Mouse (Mus musculus): ENCODE measurements at regions not wholly inside any gene's neighbourhood (a gene's known extent, or its start where the extent isn't known, plus 50 kb on each side); places are given as distances from the start of the nearest gene placed in this dataset.
"Not testable (repeated sequence)": the region's sequence is repeated elsewhere in the genome, so short reads cannot be mapped to it uniquely, and the experiment has no call there.

DNA sequence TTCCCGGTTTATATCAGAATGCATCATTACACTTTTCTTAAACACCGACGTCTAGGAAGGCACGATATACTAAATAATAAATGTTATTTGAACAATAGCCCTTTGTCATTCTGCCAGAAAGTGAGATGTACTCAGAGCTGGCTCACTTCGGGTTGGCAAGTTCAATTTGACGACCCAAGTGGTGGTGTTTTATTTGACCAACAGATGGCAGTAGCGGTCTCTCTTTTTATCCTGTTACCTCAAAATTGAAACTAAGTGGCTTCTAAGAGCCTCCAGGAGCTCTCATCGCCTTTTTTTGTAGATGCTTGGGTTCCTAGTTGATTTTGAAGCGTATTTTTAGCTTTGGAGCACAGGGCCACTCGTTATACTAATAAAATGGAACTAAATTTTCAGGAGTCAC lies 66.7 kb upstream of the Chmp2b start:
- DNase-seq: peak; percentile 83

DNA sequence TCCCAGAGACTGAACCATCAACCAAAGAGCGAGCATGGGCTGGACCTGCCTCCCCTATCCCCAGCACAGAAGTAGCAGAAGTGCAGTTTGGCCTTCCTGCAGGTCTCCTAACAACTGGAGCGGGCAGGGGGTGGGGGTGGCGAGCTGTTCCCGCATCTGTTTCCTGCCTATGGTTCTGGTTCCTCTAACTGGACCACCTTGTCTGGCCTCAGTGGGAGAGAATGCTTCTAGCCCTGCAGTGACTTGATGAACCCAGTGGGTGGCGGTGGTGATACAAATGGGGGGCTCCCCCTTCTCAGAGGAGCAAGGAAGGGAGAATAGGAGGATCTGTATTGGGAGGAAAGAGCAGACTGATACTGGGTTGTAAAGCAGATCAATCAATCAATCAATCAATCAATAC lies 69.2 kb upstream of the Chmp2b start:
- DNase-seq: peak; percentile 6

DNA sequence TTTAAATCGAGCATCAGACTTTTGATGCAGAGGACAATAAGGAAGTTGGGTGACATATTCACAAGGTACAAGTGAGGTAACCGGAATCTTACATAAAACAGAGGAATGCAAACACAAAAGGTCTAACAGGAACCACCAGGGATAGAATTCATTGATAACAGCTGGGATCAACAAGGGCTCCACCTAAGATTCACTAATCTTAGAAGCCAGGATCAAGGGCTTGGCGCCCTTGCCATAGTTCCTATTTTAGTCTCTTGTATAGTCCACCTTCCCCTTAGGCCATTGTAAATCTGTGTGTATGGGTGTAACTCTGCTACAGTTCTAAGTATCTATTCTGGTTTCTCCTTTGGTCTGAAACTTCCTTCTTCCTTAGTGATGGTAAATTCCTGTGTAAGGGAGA lies 84.2 kb upstream of the Chmp2b start:
- not testable (repeated sequence) for DNase-seq

DNA sequence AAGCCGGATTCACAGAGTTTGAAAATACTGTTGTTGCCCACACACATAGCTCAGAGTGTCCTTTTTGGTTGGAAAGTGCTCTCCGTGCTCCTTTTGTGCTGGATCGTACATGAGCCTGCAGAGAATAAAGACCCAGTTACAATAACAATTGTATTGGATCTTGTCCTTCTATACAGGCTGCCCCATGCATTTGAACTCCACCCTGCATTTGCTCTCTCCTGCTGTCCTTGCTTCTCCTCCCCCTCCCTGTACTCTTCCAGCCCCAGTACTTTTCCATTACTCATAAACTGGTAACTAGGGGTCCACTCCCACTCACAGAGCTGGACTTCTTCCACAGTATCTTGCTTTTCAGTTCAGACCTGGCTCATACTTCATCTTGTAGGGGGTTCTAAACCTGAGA lies 86.5 kb upstream of the Chmp2b start:
- no peak for DNase-seq

DNA sequence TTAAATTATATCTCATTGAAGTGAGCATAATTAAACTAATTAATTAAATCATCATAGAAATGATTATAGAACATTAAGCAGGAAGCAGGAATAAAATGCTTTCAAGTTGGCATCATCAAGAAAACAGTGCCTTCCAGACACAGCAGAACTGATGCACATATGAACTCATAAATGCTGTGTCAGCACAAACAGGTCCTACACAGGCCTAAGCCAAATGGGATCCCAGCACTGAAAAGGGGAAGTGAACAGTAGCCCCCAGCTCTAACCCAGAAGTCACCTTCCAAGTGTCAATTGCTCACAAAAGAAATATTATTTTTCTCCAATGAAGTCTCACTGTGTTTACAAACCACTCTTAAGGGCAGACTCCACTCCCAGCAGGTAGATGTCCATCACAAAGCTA lies 93.0 kb upstream of the Chmp2b start:
- DNase-seq: no peak

DNA sequence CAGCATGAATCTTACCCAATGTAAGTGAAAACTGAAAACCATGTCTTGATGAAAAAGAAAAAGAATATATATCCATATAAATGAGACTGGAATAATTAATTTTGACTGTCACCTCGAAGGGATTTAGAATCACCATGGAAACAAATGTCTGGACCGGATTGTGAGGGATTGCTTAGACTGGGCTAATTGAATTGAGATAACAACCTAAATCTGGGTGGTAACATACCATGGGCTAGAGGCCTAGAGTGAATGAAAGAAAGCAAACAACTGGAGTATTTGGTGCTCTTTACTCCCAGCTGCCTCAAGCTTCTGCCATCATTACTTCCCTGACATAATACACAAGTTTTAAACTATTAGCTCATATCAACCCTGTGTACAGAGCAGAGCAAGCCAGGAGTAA lies 95.3 kb upstream of the Chmp2b start:
- DNase-seq: no peak

DNA sequence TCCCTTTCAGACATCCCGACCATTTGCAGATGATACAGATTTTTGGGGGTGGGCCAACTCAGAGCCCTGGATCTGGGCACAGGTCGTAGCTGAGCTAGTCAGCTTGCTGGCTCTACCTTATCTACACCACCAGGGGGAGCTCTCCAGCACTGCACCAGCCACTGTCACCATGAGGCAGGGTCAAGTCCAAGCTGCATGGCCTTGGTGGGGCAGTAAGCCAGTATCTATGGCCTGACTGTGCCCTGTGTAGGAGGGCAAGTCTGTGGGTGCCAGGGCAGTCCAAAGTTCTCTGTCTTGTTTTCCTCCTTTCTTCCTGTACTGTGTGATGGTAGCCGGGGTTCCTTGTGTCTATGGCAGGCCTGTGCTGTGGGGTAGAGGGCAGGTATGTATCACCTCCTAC lies 102.3 kb upstream of the Chmp2b start:
- DNase-seq: peak; percentile 40

DNA sequence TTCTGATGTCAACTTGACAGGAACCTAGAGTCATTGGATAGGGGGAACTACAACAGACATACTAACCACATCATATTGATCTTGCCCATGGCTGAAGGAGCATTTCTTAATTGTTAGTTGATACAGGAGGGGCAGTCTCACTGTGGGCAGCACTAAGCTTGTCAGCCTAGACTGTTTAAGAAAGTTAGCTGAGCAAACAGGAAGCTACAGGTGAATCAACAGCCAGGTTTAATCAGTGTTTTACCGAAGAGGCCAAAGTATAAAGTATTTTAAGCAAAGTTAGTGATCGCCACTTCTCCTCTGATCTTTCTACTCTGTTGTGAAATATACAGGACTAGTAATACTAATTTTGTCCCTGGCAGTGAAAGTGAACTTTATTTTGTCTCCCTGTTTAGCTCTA lies 109.6 kb upstream of the Chmp2b start:
- no peak for DNase-seq

DNA sequence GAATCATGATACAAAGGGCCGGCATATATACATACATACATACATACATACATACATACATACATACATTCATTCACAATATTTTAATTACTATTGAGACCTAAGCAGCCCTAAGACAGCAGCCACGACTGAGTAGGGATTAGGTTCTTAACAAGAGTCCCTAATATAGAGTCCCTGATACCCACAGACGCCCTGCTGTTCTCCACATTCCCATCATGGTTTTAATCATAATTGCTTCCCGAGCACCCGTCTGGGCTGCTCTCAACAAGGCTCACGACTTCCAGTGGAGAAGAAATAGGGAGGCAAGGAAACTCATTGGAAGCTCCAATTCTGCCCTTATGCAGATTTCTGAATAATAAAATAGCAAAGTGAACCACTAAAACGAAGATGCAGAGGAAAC lies 120.6 kb upstream of the Chmp2b start:
- DNase-seq: no peak

DNA sequence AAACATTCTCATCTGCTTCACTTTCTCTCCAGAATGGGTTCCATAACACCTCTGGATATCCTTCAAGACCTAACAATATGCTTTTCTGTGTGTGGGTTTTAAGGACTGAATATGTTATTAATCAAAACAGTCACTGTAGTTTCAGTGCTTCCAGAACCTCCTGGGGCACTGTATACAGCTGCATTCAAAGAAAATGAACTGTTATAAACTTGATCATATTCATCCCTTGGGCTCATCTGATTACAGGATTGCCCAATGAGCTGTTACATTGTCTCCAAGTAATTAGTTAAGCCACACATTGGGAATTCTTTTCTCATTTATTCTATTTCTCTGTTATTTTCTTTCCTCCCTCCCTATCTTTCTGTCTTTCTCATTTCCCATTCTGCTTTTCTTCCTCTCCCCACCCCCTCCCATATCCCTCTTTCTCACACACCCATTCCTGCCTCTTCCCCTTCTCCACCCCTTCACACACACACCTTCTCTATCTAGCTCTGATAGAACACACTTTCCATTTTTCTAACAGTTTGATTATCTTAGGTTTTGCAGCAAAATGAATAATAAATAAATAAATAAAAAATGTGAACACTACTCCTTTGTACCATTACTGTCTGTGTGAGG lies 121.3 kb upstream of the Chmp2b start:
- no peak for DNase-seq

DNA sequence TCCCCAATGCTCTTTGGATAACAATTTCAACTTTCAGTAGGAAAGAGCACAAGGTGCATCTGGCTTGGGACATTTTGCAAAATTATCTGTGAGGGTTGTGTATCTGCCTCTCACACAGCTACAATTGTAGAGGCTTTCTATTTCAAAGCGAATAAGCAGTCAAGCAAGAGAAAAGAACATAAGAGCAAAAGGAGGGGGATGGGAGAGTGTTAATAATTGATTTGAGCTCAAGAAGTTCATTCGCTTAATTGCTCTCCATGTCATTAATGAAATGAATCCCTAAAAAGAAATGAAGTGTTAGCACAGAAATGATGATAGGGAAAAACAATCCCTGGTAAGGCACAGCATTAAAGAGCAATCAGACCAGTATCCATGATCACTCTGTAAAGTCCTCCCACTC lies 121.4 kb upstream of the Vgll3 start:
- peak; percentile 24 for DNase-seq

DNA sequence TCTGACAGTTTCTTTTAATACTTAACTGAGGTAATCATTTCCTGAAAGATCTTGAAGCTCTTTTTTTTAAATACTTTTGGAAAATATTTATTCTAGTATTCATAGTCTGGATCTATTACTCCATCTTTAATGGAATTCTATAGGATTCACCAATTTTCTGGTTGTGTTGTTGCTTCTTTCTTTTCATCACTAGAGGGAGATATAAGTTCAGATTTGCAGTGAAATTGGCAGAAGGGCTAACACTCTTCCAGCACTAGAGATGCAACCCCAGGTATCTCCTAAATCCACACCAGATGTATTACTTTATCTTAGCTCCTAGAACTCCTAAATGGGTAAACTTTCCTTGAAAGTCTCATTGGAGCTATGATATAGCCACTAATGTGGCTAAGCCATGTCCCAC lies 99.4 kb upstream of the Vgll3 start:
- DNase-seq: peak; percentile 22

DNA sequence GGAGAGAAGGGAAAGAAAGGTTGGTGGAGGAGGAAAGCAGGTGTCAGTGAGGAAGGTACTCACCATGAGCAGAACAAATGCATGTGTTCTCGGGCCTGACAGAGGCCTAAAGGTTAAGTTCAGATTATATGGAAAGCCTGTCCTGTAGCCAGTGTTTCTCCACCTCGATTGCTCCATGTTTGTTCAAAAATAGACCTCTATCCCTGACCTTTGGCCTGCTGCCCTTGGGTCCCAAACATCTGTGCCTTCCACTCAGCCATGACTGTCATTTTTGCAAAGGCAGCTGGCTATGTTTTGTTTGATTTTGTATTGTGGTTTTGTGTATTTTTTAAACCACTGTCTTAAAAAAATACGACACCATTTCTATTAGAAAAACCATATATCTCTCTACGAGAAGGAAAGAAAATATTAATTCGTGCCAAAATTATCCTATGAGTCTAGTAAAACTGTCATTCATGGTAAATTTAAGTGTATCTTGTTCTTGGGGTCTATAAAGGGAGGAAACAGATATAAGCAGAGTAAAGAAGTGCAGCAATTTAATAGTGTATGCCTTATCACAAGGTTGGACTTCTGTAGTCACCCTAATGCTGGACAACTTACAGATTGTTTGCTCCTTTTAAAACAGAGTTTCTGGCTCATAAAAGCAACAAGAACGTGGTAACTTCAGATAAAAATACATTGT lies 96.1 kb upstream of the Vgll3 start:
- DNase-seq: no peak

DNA sequence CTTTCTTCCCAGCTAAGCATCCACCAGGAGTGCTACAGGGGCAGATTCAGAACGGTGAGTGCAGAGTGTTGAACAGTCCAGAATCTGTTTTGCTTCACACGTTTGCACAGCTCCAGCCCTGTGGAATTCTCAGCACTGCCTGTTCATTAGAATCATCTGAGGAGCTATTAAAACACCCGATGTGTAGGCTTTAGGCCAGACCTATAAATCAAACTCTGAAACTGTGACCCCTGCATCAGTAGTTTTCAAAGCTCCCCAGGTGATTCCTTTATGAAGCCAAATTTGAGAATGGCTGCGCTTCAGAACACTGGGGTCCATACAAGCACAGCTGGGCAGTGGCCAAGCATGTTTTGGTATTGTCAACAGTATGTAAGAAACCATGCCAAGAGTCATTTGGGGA lies 94.1 kb upstream of the Vgll3 start:
- DNase-seq: no peak

DNA sequence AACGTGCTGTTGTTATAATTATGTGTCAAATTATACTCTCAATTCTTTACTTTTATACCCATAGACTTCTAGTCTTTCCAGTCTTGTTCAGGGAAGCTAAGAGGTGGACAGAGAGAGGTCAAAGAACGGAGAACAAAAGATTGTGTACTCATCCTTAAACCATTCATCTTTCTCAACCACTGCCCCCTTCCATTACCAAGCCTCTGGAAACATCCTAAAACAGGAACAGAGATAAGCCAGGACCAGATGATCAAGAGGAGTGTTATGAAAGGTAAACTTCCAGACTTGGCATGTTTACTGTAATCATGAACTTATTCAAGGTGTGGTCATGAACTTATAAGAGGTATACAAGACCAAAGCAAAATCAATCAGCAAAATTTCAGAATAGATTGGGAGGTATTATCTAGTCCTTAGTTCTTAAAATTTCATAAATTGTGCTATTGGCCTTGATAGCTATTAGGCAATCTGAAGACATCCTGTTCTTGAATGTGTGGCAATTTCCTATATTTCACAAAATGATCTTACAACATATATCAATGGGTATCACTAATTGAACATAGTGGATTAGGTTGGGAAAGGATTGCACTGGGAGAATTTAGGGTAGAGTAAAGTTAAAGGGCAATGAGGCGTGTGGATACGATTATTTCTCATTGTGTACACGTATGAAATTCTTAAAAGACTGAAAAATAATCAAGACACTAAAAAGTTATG lies 89.3 kb upstream of the Vgll3 start:
- DNase-seq: no peak

DNA sequence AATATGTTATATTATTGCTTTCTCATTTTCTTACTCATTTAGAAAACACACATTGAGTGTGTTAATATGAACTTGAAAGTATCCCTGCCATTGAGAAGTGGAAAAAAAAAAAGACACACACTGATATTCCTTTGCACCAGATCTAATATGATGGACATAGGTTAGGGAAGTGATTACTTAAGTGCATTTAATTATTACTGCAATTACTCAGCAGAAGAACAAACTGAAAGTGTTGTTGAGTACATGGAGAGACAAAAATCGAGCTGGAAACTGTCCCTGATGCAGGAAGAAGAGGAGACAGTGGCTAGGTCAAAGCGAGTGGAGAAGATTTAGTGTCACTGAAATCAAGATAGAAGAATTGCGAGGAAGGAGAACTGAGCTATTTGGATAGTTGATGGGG lies 88.8 kb upstream of the Vgll3 start:
- DNase-seq: no peak

DNA sequence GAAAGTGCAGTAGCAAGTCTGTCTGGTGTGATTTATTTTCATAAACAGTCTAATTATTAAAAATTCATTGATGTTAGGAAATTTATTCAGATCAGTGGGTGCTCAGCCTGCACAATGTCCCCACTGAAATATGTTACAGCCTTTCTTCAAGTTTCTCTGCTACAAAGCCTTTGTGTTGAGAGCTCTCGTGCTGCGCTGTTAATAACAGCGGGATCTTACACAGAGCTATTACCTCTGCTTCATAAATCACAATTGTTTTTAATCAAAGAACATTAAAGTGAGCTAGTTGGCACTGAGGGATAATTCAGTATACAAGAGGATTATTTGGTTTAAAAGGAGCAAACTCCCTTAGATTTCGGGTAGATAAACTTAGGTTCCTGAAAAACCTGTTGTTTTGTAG lies 85.7 kb upstream of the Vgll3 start:
- DNase-seq: peak; percentile 14

DNA sequence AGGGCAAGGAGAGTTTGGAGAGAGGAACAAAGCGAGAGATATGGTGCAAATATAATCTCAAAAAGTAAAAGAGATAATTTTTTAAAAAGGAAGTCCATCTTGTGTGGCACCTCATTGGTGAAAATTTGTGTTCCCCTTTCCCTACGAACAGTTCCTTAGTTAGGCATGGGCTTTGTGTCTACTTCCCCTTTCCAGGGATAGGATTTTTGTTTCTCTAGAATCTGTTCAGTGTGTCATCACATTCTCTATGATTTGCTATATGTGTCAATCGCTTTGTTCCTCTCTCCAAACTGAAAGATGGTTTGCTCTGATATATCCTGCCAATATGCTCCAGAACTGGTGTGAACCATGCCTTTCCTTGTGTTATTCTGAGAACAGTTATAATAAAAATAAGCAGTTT lies 75.4 kb upstream of the Vgll3 start:
- no peak for DNase-seq

DNA sequence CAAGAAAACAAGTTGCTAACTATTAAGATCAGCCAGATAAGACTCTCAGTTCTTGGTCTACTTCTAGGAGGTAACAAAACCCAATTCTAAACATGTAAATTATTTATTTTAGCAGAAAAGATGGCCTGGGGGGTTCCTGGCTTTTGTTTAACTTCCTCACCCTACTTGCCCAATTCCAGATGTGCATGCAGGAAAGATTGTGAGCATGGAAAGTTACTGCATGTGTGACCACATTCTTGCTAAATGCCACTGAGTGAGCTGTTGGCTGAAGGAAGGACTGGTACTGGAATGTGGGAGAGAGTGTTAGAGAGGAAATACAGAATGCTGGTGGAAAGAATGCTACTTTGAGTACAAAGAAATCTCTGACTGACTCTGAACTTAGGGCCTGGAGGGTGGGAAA lies 72.1 kb upstream of the Vgll3 start:
- no peak for DNase-seq

DNA sequence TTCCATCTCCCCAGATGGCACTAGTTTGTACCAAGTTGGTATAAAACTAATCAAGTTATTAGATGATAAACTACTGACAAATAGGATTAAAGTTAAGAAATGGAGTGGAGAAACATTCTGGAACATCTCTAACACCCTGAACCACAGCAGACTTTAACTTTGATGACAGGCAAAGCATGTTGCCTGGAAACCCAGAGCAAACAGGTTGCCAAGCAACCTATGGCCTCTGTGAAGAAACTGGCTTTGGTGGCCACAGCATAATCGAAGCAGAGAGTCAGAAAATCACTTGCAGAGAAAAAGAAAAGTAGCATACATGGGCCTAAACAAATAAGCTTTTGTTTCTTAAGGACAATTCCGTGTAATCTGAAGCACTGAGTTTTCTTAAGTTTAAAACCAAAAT lies 59.4 kb upstream of the Vgll3 start:
- DNase-seq: no peak

Data from retina, postnatal 1 day (tissue).